In the genomic region with DNA sequence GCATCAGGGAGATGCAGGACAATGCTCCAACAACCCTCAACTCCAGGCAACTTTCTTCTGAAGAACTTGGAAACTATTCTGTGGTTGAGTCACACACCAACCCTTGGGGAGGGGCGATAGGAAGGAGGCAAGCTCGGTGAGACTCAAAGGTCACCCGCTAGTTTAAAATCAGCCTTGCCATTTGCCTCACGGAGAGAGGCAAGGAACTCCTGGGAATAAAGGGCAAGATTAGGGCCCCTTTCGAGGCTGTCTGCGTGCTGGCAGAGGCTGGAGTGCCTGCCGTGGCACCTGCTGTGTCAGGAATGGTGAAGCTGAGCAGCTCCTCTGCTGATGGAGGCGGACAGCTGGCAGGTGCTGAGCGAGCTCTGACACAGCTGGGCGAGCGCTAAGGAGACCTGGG, we compare ENCODE assay signal across 10 mouse cellular contexts.
DNase-seq lines count a peak whose midpoint lies in the region; ATAC-seq lines count a peak whose summit lies in the region.
"Had no signal": no experiment of that assay in that cellular context is flagged by ENCODE, and none has a peak within 500 bp of the region (broad histone marks: within the 10 kb centered on the region; RNA-seq: fewer than 3 reads in every experiment).

No protein-coding gene starts in this region.

- peak; percentile 5 to 22 for DNase-seq in adrenal gland, adult (ENCODE audit: inconsistent age in 2 of 2, low spot score in 1 of 2)
- no peak for DNase-seq in adrenal gland, adult 2 months
- DNase-seq in kidney, adult 18-20 months: peak; percentile 6
- DNase-seq in midbrain, embryonic 14.5 days: peak; percentile 35
- DNase-seq in urinary bladder, postnatal 10 days (ENCODE audit: low spot score): no peak
- DNase-seq: liver, embryonic 13.5 days had no signal

- H3K9me3 ChIP-seq in kidney, embryonic 15.5 days (replicated peaks): no peaks in the 10 kb centered on the region
- no peaks in the 10 kb centered on the region for H3K9me3 ChIP-seq in forebrain, embryonic 16.5 days (ENCODE audit: control insufficient read depth, low read length)
- no peaks in the 10 kb centered on the region for H3K9me3 ChIP-seq in midbrain, embryonic 14.5 days (ENCODE audit: control insufficient read depth, low read length)
- H3K9me3 ChIP-seq: liver, embryonic 13.5 days had no signal

- no peak overlapping the region for H3K9ac ChIP-seq in kidney, embryonic 15.5 days
- H3K9ac ChIP-seq in forebrain, embryonic 16.5 days (replicated peaks; ENCODE audit: low read depth, low read length): no peak overlapping the region
- H3K9ac ChIP-seq in midbrain, embryonic 14.5 days (replicated peaks; ENCODE audit: low read length): no peak overlapping the region
- H3K9ac ChIP-seq: liver, embryonic 13.5 days had no signal

- 0 out of 2 replicates have a peak, but pooled peaks cover 2% of the 10 kb centered on the region for H3K4me1 ChIP-seq in kidney, embryonic 15.5 days
- H3K4me1 ChIP-seq in forebrain, embryonic 16.5 days (replicated peaks; ENCODE audit: control insufficient read depth, insufficient read depth, low read length): peaks cover 22% of the 10 kb centered on the region
- peaks cover 22% of the 10 kb centered on the region for H3K4me1 ChIP-seq in midbrain, embryonic 14.5 days (ENCODE audit: control insufficient read depth, insufficient read depth, low read length)
- H3K4me1 ChIP-seq: liver, embryonic 13.5 days had no signal

- no peak overlapping the region for H3K4me2 ChIP-seq in kidney, embryonic 15.5 days
- H3K4me2 ChIP-seq in forebrain, embryonic 16.5 days (ENCODE audit: low read length): no peak overlapping the region
- H3K4me2 ChIP-seq in midbrain, embryonic 14.5 days (ENCODE audit: low read length): no peak overlapping the region
- H3K4me2 ChIP-seq: liver, embryonic 13.5 days had no signal

- no peak overlapping the region for H3K4me3 ChIP-seq in kidney, embryonic 15.5 days (replicated peaks)
- no peak overlapping the region for H3K4me3 ChIP-seq in forebrain, embryonic 16.5 days (replicated peaks; ENCODE audit: low read length)
- no peak overlapping the region for H3K4me3 ChIP-seq in midbrain, embryonic 14.5 days (replicated peaks; ENCODE audit: low read depth, low read length)
- H3K4me3 ChIP-seq: liver, embryonic 13.5 days had no signal

- 40% methylated on average over 11 of the region's 11 CpGs for WGBS in kidney, embryonic 15.5 days
- WGBS in forebrain, embryonic 16.5 days: 12% methylated on average over 11 of the region's 11 CpGs
- 20% methylated on average over 11 of the region's 11 CpGs for WGBS in midbrain, embryonic 14.5 days

- no peaks in the 10 kb centered on the region for H3K27me3 ChIP-seq in kidney, embryonic 15.5 days
- no peaks in the 10 kb centered on the region for H3K27me3 ChIP-seq in forebrain, embryonic 16.5 days (replicated peaks; ENCODE audit: control insufficient read depth, insufficient read depth, low read length)
- no peaks in the 10 kb centered on the region for H3K27me3 ChIP-seq in midbrain, embryonic 14.5 days (ENCODE audit: control insufficient read depth, insufficient read depth, low read length)
- H3K27me3 ChIP-seq: liver, embryonic 13.5 days had no signal

- no peaks in the 10 kb centered on the region for H3K36me3 ChIP-seq in kidney, embryonic 15.5 days
- H3K36me3 ChIP-seq in forebrain, embryonic 16.5 days (ENCODE audit: control insufficient read depth, insufficient read depth): no peaks in the 10 kb centered on the region
- no peaks in the 10 kb centered on the region for H3K36me3 ChIP-seq in midbrain, embryonic 14.5 days (ENCODE audit: control insufficient read depth, insufficient read depth, low read length)
- H3K36me3 ChIP-seq: liver, embryonic 13.5 days had no signal

- H3K27ac ChIP-seq in kidney, embryonic 15.5 days: no peak overlapping the region
- peak overlapping the region; percentile 54 for H3K27ac ChIP-seq in forebrain, embryonic 16.5 days (ENCODE audit: low read length)
- 0 out of 2 replicates have a peak overlapping the region, but pooled peaks have one; percentile 26 for H3K27ac ChIP-seq in midbrain, embryonic 14.5 days (replicated peaks; ENCODE audit: low read depth, low read length)
- H3K27ac ChIP-seq: liver, embryonic 13.5 days; macrophage had no signal

- ATAC-seq in kidney, embryonic 15.5 days (replicated peaks; ENCODE audit: low FRiP score): no peak
- ATAC-seq in forebrain, embryonic 16.5 days: peak; percentile 8; the same call in 1 of the 2 replicates
- no peak for ATAC-seq in midbrain, embryonic 14.5 days (ENCODE audit: low FRiP score, low TSS enrichment)
- ATAC-seq in activated CD4-positive, CD25-positive, alpha-beta regulatory T cell, adult 4 months: no peak

Comparison
In these comparisons a context has a peak if more than half of its experiments do, and no peak if none do; other contexts are left out.
1. DNase-seq: peak in adrenal gland, adult (2 of 2), kidney, adult 18-20 months (single experiment) and midbrain, embryonic 14.5 days (single experiment); none in adrenal gland, adult 2 months (single experiment) and urinary bladder, postnatal 10 days (single experiment).